Mouse (Mus musculus) liver, embryonic 13.5 days (tissue): ENCODE measurements at regions not wholly inside any gene's neighbourhood (a gene's known extent, or its start where the extent isn't known, plus 50 kb on each side); places are given as distances from the start of the nearest gene placed in this dataset.

ENCODE experiments used
- ATAC-seq: fragments of 200-750 bp; cut with Nextera tagmentation; 2 replicates; pipeline ENCODE4 v1.8.0; 2017; ENCODE audit warnings: low read depth, mild to moderate bottlenecking, moderate number of reproducible peaks, moderate library complexity
- DNase-seq: peaks from one replicate; pipeline ENCODE4 v3.0.0; 2022
- H3K27ac ChIP-seq: fragments of 300-500 bp; sonication (generic); 2 replicates; pipeline ENCODE4 v1.5.1; 2015; ENCODE audit warnings: moderate library complexity, mild to moderate bottlenecking, inconsistent platforms
- H3K27me3 ChIP-seq: fragments of 300-500 bp; sonication (generic); 2 replicates; pipeline ENCODE4 v1.6.1; 2015; ENCODE audit warnings: mild to moderate bottlenecking, inconsistent platforms
- H3K36me3 ChIP-seq: fragments of 300-500 bp; sonication (generic); 2 replicates; pipeline ENCODE4 v1.6.1; 2015; ENCODE audit warnings: mild to moderate bottlenecking, inconsistent platforms
- H3K4me1 ChIP-seq: fragments of 300-500 bp; sonication (generic); replicated peaks from 2 replicates; pipeline ENCODE4 v1.6.1; 2015; ENCODE audit warnings: inconsistent platforms
- H3K4me2 ChIP-seq: fragments of 300-500 bp; sonication (generic); 2 replicates; pipeline ENCODE4 v1.6.1; 2015; ENCODE audit warnings: inconsistent platforms, mild to moderate bottlenecking, moderate library complexity
- H3K4me3 ChIP-seq: fragments of 300-500 bp; sonication (generic); replicated peaks from 2 replicates; pipeline ENCODE4 v1.5.1; 2015; ENCODE audit warnings: mild to moderate bottlenecking, inconsistent platforms
- H3K9ac ChIP-seq: fragments of 300-500 bp; sonication (generic); 2 replicates; pipeline ENCODE4 v1.6.1; 2015; ENCODE audit warnings: mild to moderate bottlenecking, inconsistent platforms
- H3K9me3 ChIP-seq: fragments of 300-500 bp; sonication (generic); replicated peaks from 2 replicates; pipeline ENCODE4 v1.6.1; 2016; ENCODE audit warnings: inconsistent platforms
- WGBS: fragments of 180-500 bp; shearing (Covaris S2); methylation state at CpG from one replicate; pipeline ENCODE4 v1.1.7; 2015; ENCODE audit not compliant: insufficient replicate concordance; 5-methylcytosine and 5-hydroxymethylcytosine counted together

- H3K4me2 ChIP-seq: no peak overlapping the region
- H3K9me3 ChIP-seq: no peaks in the 10 kb centered on the region
- DNase-seq (no peak), ATAC-seq (no peak)
- H3K27ac ChIP-seq: no peak overlapping the region
- no peak overlapping the region for H3K9ac ChIP-seq
- 67% methylated on average over 5 of the region's 5 CpGs for WGBS
- H3K36me3 ChIP-seq: no peaks in the 10 kb centered on the region
- H3K4me3 ChIP-seq: no peak overlapping the region
- no peaks in the 10 kb centered on the region for H3K4me1 ChIP-seq
- no peaks in the 10 kb centered on the region for H3K27me3 ChIP-seq
These were observed 422.4 kb upstream of the Actbl2 start for GRCm38 (mm10) chr13:110832442-110832841.

- Histone ChIP-seq H3K4me3 (no peak overlapping the region), H3K4me1 (no peaks in the 10 kb centered on the region), H3K9me3 (no peaks in the 10 kb centered on the region), H3K9ac (no peak overlapping the region), H3K27ac (no peak overlapping the region), H3K27me3 (no peaks in the 10 kb centered on the region), H3K36me3 (no peaks in the 10 kb centered on the region), H3K4me2 (no peak overlapping the region)
- WGBS: 62% methylated on average over 7 of the region's 7 CpGs
- no peak for ATAC-seq
- DNase-seq: no peak
These were observed 417.9 kb upstream of the Actbl2 start for GRCm38 (mm10) chr13:110836936-110837335.

GRCm38 (mm10) chr13:110841949-110842348 is 412.9 kb upstream of the Actbl2 start:
- no peak overlapping the region for H3K27ac ChIP-seq
- no peaks in the 10 kb centered on the region for H3K9me3 ChIP-seq
- WGBS: 74% methylated on average over 7 of the region's 7 CpGs
- H3K27me3 ChIP-seq: no peaks in the 10 kb centered on the region
- DNase-seq (no peak), ATAC-seq (no peak)
- no peak overlapping the region for H3K9ac ChIP-seq
- no peaks in the 10 kb centered on the region for H3K36me3 ChIP-seq
- no peak overlapping the region for H3K4me2 ChIP-seq
- H3K4me1 ChIP-seq: no peaks in the 10 kb centered on the region
- H3K4me3 ChIP-seq: no peak overlapping the region

GRCm38 (mm10) chr13:110845695-110846094 is 409.1 kb upstream of the Actbl2 start:
- WGBS: 65% methylated on average over 2 of the region's 2 CpGs
- DNase-seq (no peak), ATAC-seq (no peak)
- Histone ChIP-seq H3K4me3 (no peak overlapping the region), H3K9ac (no peak overlapping the region), H3K27ac (no peak overlapping the region), H3K9me3 (no peaks in the 10 kb centered on the region), H3K4me1 (no peaks in the 10 kb centered on the region), H3K27me3 (no peaks in the 10 kb centered on the region), H3K4me2 (no peak overlapping the region), H3K36me3 (no peaks in the 10 kb centered on the region)

GRCm38 (mm10) chr13:110852996-110853727 is 401.7 kb upstream of the Actbl2 start:
- Histone ChIP-seq H3K4me1 (no peaks in the 10 kb centered on the region), H3K9me3 (no peaks in the 10 kb centered on the region), H3K4me3 (no peak overlapping the region), H3K27ac (no peak overlapping the region), H3K9ac (no peak overlapping the region), H3K36me3 (no peaks in the 10 kb centered on the region), H3K4me2 (no peak overlapping the region), H3K27me3 (no peaks in the 10 kb centered on the region)
- 54% methylated on average over 2 of the region's 2 CpGs for WGBS
- ATAC-seq: no peak
- no peak for DNase-seq

GRCm38 (mm10) chr13:110854213-110854612 is 400.6 kb upstream of the Actbl2 start:
- no peak for ATAC-seq
- no peak for DNase-seq
- WGBS: 36% methylated on average over 1 of the region's 1 CpGs

GRCm38 (mm10) chr13:110865902-110866512 is 388.8 kb upstream of the Actbl2 start:
- Histone ChIP-seq H3K27me3 (no peaks in the 10 kb centered on the region), H3K4me2 (no peak overlapping the region), H3K9ac (no peak overlapping the region), H3K36me3 (no peaks in the 10 kb centered on the region), H3K9me3 (no peaks in the 10 kb centered on the region), H3K4me1 (no peaks in the 10 kb centered on the region), H3K27ac (no peak overlapping the region), H3K4me3 (no peak overlapping the region)
- DNase-seq (no peak), ATAC-seq (no peak)
- WGBS: 49% methylated on average over 4 of the region's 4 CpGs

More at GRCm38 (mm10) chr13:110854213-110854612, 400.6 kb upstream of the Actbl2 start:
- Histone ChIP-seq H3K36me3 (no peaks in the 10 kb centered on the region), H3K4me1 (no peaks in the 10 kb centered on the region), H3K4me3 (no peak overlapping the region), H3K27ac (no peak overlapping the region), H3K9ac (no peak overlapping the region), H3K9me3 (no peaks in the 10 kb centered on the region), H3K4me2 (no peak overlapping the region), H3K27me3 (no peaks in the 10 kb centered on the region)

- H3K27ac ChIP-seq: no peak overlapping the region
- no peak overlapping the region for H3K9ac ChIP-seq
- WGBS: 23% methylated on average over 2 of the region's 2 CpGs
- DNase-seq: no peak
- ATAC-seq: no peak
- H3K9me3 ChIP-seq: no peaks in the 10 kb centered on the region
- no peak overlapping the region for H3K4me3 ChIP-seq
- no peaks in the 10 kb centered on the region for H3K27me3 ChIP-seq
- H3K36me3 ChIP-seq: no peaks in the 10 kb centered on the region
- no peaks in the 10 kb centered on the region for H3K4me1 ChIP-seq
- H3K4me2 ChIP-seq: no peak overlapping the region
These were observed 388.1 kb upstream of the Actbl2 start for GRCm38 (mm10) chr13:110866713-110867112.

GRCm38 (mm10) chr13:110871125-110871775 is 383.6 kb upstream of the Actbl2 start:
- ATAC-seq: no peak
- Histone ChIP-seq H3K9me3 (no peaks in the 10 kb centered on the region), H3K4me2 (no peak overlapping the region), H3K4me3 (no peak overlapping the region), H3K27ac (no peak overlapping the region), H3K9ac (no peak overlapping the region), H3K4me1 (no peaks in the 10 kb centered on the region), H3K36me3 (no peaks in the 10 kb centered on the region), H3K27me3 (no peaks in the 10 kb centered on the region)
- no peak for DNase-seq
- WGBS: 53% methylated on average over 4 of the region's 4 CpGs

GRCm38 (mm10) chr13:110871776-110872135 is 383.1 kb upstream of the Actbl2 start:
- 50% methylated on average over 1 of the region's 1 CpGs for WGBS

GRCm38 (mm10) chr13:110881573-110881972 is 373.2 kb upstream of the Actbl2 start:
- H3K4me3 ChIP-seq: no peak overlapping the region
- H3K36me3 ChIP-seq: no peaks in the 10 kb centered on the region
- ATAC-seq (no peak), DNase-seq (no peak)
- no peak overlapping the region for H3K4me2 ChIP-seq
- no peak overlapping the region for H3K27ac ChIP-seq
- no peaks in the 10 kb centered on the region for H3K4me1 ChIP-seq
- 54% methylated on average over 3 of the region's 3 CpGs for WGBS
- no peaks in the 10 kb centered on the region for H3K9me3 ChIP-seq
- H3K27me3 ChIP-seq: no peaks in the 10 kb centered on the region
- no peak overlapping the region for H3K9ac ChIP-seq

More at GRCm38 (mm10) chr13:110871776-110872135, 383.1 kb upstream of the Actbl2 start:
- no peaks in the 10 kb centered on the region for H3K36me3 ChIP-seq
- H3K4me2 ChIP-seq: no peak overlapping the region
- no peaks in the 10 kb centered on the region for H3K9me3 ChIP-seq
- no peaks in the 10 kb centered on the region for H3K27me3 ChIP-seq
- no peak overlapping the region for H3K27ac ChIP-seq
- no peak for DNase-seq
- no peak overlapping the region for H3K4me3 ChIP-seq
- ATAC-seq: no peak
- no peaks in the 10 kb centered on the region for H3K4me1 ChIP-seq
- no peak overlapping the region for H3K9ac ChIP-seq
